Mouse (Mus musculus): ENCODE results near the gene Smim6.

The Smim6 gene

GRCm38 (mm10) chr11:115933747-115934110 lies 21.9 kb downstream of the Smim6 start:
- DNase-seq (ENCODE audit: low read depth, low spot score) = no peak

GRCm38 (mm10) chr11:115939690-115940329 lies 28.0 kb downstream of the Smim6 start:
- DNase-seq (ENCODE audit: low read depth, low spot score) = peak; percentile 85

GRCm38 (mm10) chr11:115941980-115942379 lies 30.2 kb downstream of the Smim6 start:
- peak; percentile 55 for DNase-seq (ENCODE audit: low read depth, low spot score)

- DNase-seq (ENCODE audit: low read depth, low spot score) = no peak
Observed at GRCm38 (mm10) chr11:115945247-115945646, 33.4 kb downstream of the Smim6 start.

GRCm38 (mm10) chr11:115946221-115946828 lies 34.5 kb downstream of the Smim6 start:
- no peak for DNase-seq (ENCODE audit: low read depth, low spot score)

- peak; percentile 48 for DNase-seq (ENCODE audit: low read depth, low spot score)
Observed at GRCm38 (mm10) chr11:115948316-115948715, 36.5 kb downstream of the Smim6 start.

- DNase-seq (ENCODE audit: low read depth, low spot score) = no peak
Observed at GRCm38 (mm10) chr11:115950719-115951118, 38.9 kb downstream of the Smim6 start.

GRCm38 (mm10) chr11:115954712-115955111 lies 42.9 kb downstream of the Smim6 start:
- peak; percentile 41 for DNase-seq (ENCODE audit: low read depth, low spot score)

GRCm38 (mm10) chr11:115955195-115955858 lies 43.5 kb downstream of the Smim6 start:
- DNase-seq (ENCODE audit: low read depth, low spot score) = peak; percentile 62

GRCm38 (mm10) chr11:115956453-115956852 lies 44.6 kb downstream of the Smim6 start:
- peak; percentile 88 for DNase-seq (ENCODE audit: low read depth, low spot score)

- no peak for DNase-seq (ENCODE audit: low read depth, low spot score)
Observed at GRCm38 (mm10) chr11:115957971-115958370, 46.2 kb downstream of the Smim6 start.

GRCm38 (mm10) chr11:115959018-115959417 lies 47.2 kb downstream of the Smim6 start:
- no peak for DNase-seq (ENCODE audit: low read depth, low spot score)

GRCm38 (mm10) chr11:115962651-115963412 lies 51.0 kb downstream of the Smim6 start:
- DNase-seq (ENCODE audit: low read depth, low spot score) = no peak

Data from brain, adult 2 months (tissue).